Mouse (Mus musculus): ENCODE results near the gene Adam26b. TPM values are rescaled to one million over a fixed set of nuclear protein-coding genes. Genes with fewer than 3 reads are reported as not detected.
"Not testable (repeated sequence)": the region's sequence is repeated elsewhere in the genome, so short reads cannot be mapped to it uniquely, and the experiment has no call there.

Gene Adam26b
- polyA plus RNA-seq (2012; rRNA removed): 0.08 TPM in 1 of 2 replicates, not detected in the other

DNA sequence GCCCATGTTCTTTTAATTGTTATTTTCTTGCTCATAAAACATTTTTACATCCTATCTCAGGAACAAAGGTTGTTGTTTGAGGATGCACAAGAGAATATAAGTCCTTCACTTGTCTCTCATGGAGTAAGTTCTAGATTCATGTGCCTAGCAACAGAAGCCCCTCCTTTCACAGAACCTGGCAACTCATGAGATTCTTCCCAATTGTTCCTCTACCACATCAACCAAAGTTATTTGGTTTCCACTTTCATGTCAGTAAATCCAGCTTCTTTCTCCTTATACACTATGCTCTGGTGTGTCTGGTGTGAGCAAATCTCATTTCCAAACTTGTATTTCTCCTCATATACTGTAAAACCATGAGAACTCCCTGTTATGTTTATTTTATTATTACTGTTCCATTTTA, at the start of gene Adam26b:
TSS of gene Adam26b (minus strand) at position 101 of the 400 bp plus-strand sequence.
- not testable (repeated sequence) for DNase-seq (ENCODE audit: low read depth)

DNA sequence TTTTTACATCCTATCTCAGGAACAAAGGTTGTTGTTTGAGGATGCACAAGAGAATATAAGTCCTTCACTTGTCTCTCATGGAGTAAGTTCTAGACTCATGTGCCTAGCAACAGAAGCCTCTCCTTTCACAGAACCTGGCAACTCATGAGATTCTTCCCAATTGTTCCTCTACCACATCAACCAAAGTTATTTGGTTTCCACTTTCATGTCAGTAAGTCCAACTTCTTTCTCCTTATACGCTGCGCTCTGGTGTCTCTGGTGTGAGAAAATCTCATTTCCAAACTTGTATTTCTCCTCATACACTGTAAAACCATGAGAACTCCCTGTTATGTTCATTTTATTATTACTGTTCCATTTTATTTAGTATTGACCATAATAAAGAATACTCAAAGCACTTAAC, 48.7 kb upstream of the Adam26b start, which contains the start of gene Adam26a:
TSS of gene Adam26a (minus strand) at position 101 of the 400 bp plus-strand sequence.
- not testable (repeated sequence) for DNase-seq (ENCODE audit: low read depth)

Other genes starting within 250 kb of the Adam26b start
- gene Zfp42, start 221.1 kb downstream of the Adam26b start, polyA plus RNA-seq (2012; rRNA removed): not detected in 2 replicates
- gene Adam26a, start 48.6 kb upstream of the Adam26b start, polyA plus RNA-seq (2012; rRNA removed): 0.14 TPM in 1 of 2 replicates, not detected in the other
- not detected in 2 replicates for gene Gm5346, start 99.2 kb upstream of the Adam26b start, polyA plus RNA-seq (2012; rRNA removed)
- not detected in 2 replicates for gene Adam34, start 181.9 kb upstream of the Adam26b start, polyA plus RNA-seq (2012; rRNA removed)

Data from gonadal fat pad, adult 2 months (tissue).